Mouse (Mus musculus): ENCODE results near the gene Ints2. TPM values are rescaled to one million over a fixed set of nuclear protein-coding genes. Genes with fewer than 3 reads are reported as not detected.

Gene Ints2
- polyA plus RNA-seq, 1 experiment from 2014 or later = 27.2 TPM

Other genes starting within 250 kb of the Ints2 start
- 11.7 and 13.0 TPM in 2 replicates for gene Brip1, start 56.4 kb downstream of the Ints2 start, polyA plus RNA-seq (2014; fragmentation: Nextera tagmentation; extraction: Ambion mirVana)
- gene Med13, start 100.0 kb upstream of the Ints2 start, polyA plus RNA-seq (2014; fragmentation: Nextera tagmentation; extraction: Ambion mirVana) = 14.2 and 14.3 TPM in 2 replicates
- 49.5 and 53.2 TPM in 2 replicates for gene Rnft1, start 227.1 kb upstream of the Ints2 start, polyA plus RNA-seq (2014; fragmentation: Nextera tagmentation; extraction: Ambion mirVana)